Mouse (Mus musculus) splenic B cell, adult 2 months (primary cell): ENCODE data around the gene Iltifb.
A peak's percentile ranks its signal among the peaks of the same experiment; 100 is the strongest.
"Not testable (repeated sequence)": the region's sequence is repeated elsewhere in the genome, so short reads cannot be mapped to it uniquely, and the experiment has no call there.

Experiments used
- DNase-seq: peaks from one replicate; pipeline ENCODE4 v3.0.0-alpha.2; 2011; ENCODE audit warnings: low read depth, low spot score
- H3K27me3 ChIP-seq: 2 replicates; pipeline ENCODE4 v1.6.1; 2012; ENCODE audit warnings: mild to moderate bottlenecking, low read length, moderate library complexity, mixed read lengths; ENCODE audit not compliant: control insufficient read depth, poor library complexity, insufficient read depth, severe bottlenecking
- H3K36me3 ChIP-seq: 2 replicates; pipeline ENCODE4 v1.6.1; 2012; ENCODE audit warnings: mild to moderate bottlenecking, low read length, moderate library complexity, mixed read lengths; ENCODE audit not compliant: control insufficient read depth, poor library complexity, insufficient read depth, severe bottlenecking

Iltifb gene

GRCm38 (mm10) chr10:118294938-118295337 lies at the start of gene Iltifb:
Gene Iltifb (minus strand): TSS chr10:118295038.
- Histone ChIP-seq H3K27me3 (no peaks in the 10 kb centered on the region), H3K36me3 (no peaks in the 10 kb centered on the region)
- no peak for DNase-seq

GRCm38 (mm10) chr10:118343155-118343554 lies 48.3 kb upstream of the Iltifb start, which contains the start of gene Gm9046:
Gene Gm9046 (minus strand): TSS chr10:118343255.
- not testable (repeated sequence) for H3K36me3 ChIP-seq, DNase-seq, H3K27me3 ChIP-seq

- not testable (repeated sequence) for H3K36me3 ChIP-seq, H3K27me3 ChIP-seq, DNase-seq
Observed at GRCm38 (mm10) chr10:118337731-118338130, 42.9 kb upstream of the Iltifb start, which contains the start of gene Gm9045. Gene Gm9045 (minus strand): TSS chr10:118337831.

GRCm38 (mm10) chr10:118332308-118332707 lies 37.5 kb upstream of the Iltifb start, which contains the start of gene Gm9044:
Gene Gm9044 (minus strand): TSS chr10:118332408.
- not testable (repeated sequence) for H3K36me3 ChIP-seq, DNase-seq, H3K27me3 ChIP-seq

GRCm38 (mm10) chr10:118326869-118327268 lies 32.0 kb upstream of the Iltifb start, which contains the start of gene Gm9040:
Gene Gm9040 (minus strand): TSS chr10:118326969.
- H3K27me3 ChIP-seq, H3K36me3 ChIP-seq, DNase-seq: not testable (repeated sequence)

GRCm38 (mm10) chr10:118319024-118319423 lies 24.2 kb upstream of the Iltifb start:
- no peaks in the 10 kb centered on the region for H3K27me3 ChIP-seq
- H3K36me3 ChIP-seq, result no peaks in the 10 kb centered on the region
- no peak for DNase-seq

- not testable (repeated sequence) for H3K27me3 ChIP-seq, H3K36me3 ChIP-seq, DNase-seq
Observed at GRCm38 (mm10) chr10:118302133-118302532, 7.3 kb upstream of the Iltifb start.

- DNase-seq, H3K36me3 ChIP-seq, H3K27me3 ChIP-seq: not testable (repeated sequence)
Observed at GRCm38 (mm10) chr10:118283016-118283415, 11.8 kb downstream of the Iltifb start.

- not testable (repeated sequence) for H3K36me3 ChIP-seq, DNase-seq, H3K27me3 ChIP-seq
Observed at GRCm38 (mm10) chr10:118282565-118282964, 12.3 kb downstream of the Iltifb start.

GRCm38 (mm10) chr10:118278069-118278468 lies 16.8 kb downstream of the Iltifb start:
- not testable (repeated sequence) for H3K36me3 ChIP-seq, H3K27me3 ChIP-seq, DNase-seq

GRCm38 (mm10) chr10:118271416-118271815 lies 23.4 kb downstream of the Iltifb start:
- not testable (repeated sequence) for DNase-seq, H3K36me3 ChIP-seq, H3K27me3 ChIP-seq

- DNase-seq, H3K36me3 ChIP-seq, H3K27me3 ChIP-seq: not testable (repeated sequence)
Observed at GRCm38 (mm10) chr10:118268812-118269211, 26.0 kb downstream of the Iltifb start.

GRCm38 (mm10) chr10:118258388-118258787 lies 36.5 kb downstream of the Iltifb start, which contains the start of gene Gm32802:
Gene Gm32802 (plus strand): TSS chr10:118258688.
- DNase-seq, H3K27me3 ChIP-seq, H3K36me3 ChIP-seq: not testable (repeated sequence)

- Histone ChIP-seq H3K36me3 (no peaks in the 10 kb centered on the region), H3K27me3 (no peaks in the 10 kb centered on the region)
- DNase-seq, result peak; percentile 18
Observed at GRCm38 (mm10) chr10:118250852-118251295, 44.0 kb downstream of the Iltifb start.

GRCm38 (mm10) chr10:118249006-118249595 lies 45.7 kb downstream of the Iltifb start:
- H3K36me3 ChIP-seq, H3K27me3 ChIP-seq, DNase-seq: not testable (repeated sequence)

- DNase-seq, H3K36me3 ChIP-seq, H3K27me3 ChIP-seq: not testable (repeated sequence)
Observed at GRCm38 (mm10) chr10:118240680-118241079, 54.2 kb downstream of the Iltifb start, which contains the start of gene Gm32717. Gene Gm32717 (minus strand): TSS chr10:118240780.
